Mouse (Mus musculus) ES-E14 (cell line): ENCODE results near the gene Ncln.

ENCODE experiments used
- HCFC1 ChIP-seq: IDR thresholded peaks from 2 replicates; pipeline ENCODE4 v1.6.1; 2012; ENCODE audit warnings: low read length, inconsistent platforms, borderline replicate concordance; ENCODE audit not compliant: insufficient read depth
- ZC3H11A ChIP-seq: IDR thresholded peaks from 2 replicates; pipeline ENCODE4 v1.6.1; 2012; ENCODE audit warnings: low read depth, mild to moderate bottlenecking, inconsistent platforms, low read length, borderline replicate concordance

- TF ChIP-seq HCFC1 (no peak), ZC3H11A (no peak)
Observed at GRCm38 (mm10) chr10:81469253-81469652, 26.9 kb downstream of the Ncln start.
